Mouse (Mus musculus) adrenal gland, adult (tissue): Measurements from ENCODE around the gene Scyl2.

Experiments used
- DNase-seq, 2 experiments: peaks; one replicate each; pipeline ENCODE4 v3.0.0; 2022 to 2023; ENCODE audit warnings: low spot score in 1 of 2; ENCODE audit not compliant: inconsistent age in 2 of 2

Gene Scyl2

GRCm38 (mm10) chr10:89686139-89686808 lies at the start of gene Scyl2:
Scyl2 (minus strand) TSS chr10:89686285.
- DNase-seq = peak; percentile 96 to 99

- peak; percentile 93 to 98 for DNase-seq
Observed at GRCm38 (mm10) chr10:89732001-89732794, 46.1 kb upstream of the Scyl2 start, which contains the start of gene Actr6. Actr6 (minus strand) TSS chr10:89732295.

DNA sequence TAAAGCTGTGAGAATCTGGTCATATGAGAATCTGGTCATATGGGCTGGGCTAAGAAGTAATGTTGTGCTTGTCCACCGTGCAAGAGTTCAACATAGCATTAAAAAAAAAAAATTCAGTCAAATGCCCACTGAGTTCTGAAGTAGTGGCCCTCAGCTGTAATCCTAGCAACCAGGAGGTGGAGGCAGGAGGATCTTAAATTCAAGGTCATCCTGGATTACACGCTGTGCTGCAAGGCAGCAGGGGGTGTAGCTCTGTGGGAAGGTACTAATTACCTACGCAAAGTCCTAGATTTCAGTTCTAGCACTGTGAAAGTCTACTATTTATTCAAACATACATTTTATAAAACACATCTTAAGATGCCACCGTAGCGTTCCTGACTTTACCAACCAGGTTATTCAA lies 45.3 kb upstream of the Scyl2 start:
- DNase-seq = peak in 1 of 2 experiments; percentile 54

DNA sequence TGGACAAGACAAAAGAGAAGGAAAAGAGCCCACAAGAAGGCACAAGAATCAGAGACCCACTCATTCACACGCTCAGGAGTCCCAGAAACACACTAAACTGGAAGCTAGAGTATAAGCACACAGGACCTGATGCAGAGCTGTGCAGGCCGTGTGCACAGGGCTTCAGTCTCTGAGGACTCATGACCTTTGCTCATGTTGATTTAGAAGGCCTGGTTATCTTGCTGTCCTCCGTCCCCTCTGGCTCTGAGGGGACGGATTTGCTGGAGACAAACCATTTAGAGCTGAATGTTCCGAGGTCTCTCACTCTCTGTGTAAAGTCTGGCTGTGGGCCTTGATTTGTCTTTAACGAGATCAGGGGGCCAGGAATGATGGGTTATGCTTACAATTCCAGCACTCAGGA lies 44.3 kb upstream of the Scyl2 start:
- no peak for DNase-seq

- peak; percentile 37 to 83 for DNase-seq
Observed at GRCm38 (mm10) chr10:89722247-89723195, 36.4 kb upstream of the Scyl2 start.

GRCm38 (mm10) chr10:89720796-89721195 lies 34.7 kb upstream of the Scyl2 start:
- DNase-seq = peak; percentile 82 to 92

GRCm38 (mm10) chr10:89720252-89720651 lies 34.2 kb upstream of the Scyl2 start:
- peak in 1 of 2 experiments; percentile 54 for DNase-seq

DNA sequence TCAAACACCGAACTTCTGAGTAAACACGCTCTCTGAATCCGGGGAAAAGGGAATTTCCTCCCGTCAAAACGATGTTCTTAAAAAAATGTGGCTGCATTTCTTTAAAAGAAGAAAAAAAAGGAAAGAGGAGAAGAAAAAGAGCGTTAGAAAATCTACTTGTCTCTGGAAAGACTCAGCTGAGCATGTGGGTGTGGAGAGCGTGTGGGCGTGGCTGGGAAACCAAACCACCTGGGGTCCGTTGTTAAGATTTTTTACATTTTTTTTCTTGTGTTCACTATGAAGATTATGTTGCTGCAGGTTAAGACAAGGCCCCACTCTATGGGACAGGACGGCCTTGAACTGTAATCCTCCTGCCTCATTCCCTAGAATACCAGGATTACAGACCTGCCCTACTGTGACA lies 28.8 kb upstream of the Scyl2 start:
- no peak for DNase-seq

DNA sequence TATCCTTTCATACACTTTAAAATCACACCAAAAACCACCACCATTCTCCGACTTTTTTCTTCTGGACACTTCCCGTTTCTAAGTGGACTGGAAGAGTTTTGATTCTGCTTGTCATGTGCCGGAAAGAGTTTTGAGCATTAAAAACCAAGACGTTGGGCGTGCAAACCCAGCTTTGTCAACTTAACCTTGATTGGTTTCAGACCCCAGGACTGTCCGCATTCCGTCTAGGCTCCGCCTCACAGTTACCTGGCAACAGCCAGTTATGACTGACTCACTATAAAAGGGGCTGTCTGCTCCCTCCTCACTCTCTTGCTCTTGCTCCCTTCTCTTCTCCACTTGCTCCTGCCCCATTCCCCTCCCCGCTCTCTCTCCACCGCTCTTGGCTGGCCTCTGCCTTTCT lies 22.6 kb upstream of the Scyl2 start:
- peak; percentile 42 to 65 for DNase-seq

GRCm38 (mm10) chr10:89707397-89707796 lies 21.3 kb upstream of the Scyl2 start:
- DNase-seq = no peak

- no peak for DNase-seq
Observed at GRCm38 (mm10) chr10:89703042-89703441, 17.0 kb upstream of the Scyl2 start.

DNA sequence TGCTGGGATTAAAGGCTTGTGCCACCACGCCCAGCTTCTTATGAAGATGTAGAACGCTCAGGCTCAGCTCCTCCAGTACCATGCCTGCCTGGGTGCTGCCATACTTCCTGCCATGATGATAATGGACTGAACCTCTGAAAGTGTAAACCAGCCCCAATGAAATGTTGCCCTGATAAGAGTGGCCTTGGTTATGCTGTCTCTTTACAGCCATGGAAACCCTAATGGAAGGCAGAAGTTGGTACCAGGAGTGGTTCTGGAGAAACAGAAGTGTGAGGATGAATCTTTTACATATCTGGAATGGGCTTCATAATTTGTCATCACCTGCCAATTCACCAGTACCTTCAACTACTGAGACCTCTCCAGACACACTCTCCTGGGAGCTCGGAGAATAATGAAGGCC lies 11.9 kb upstream of the Scyl2 start:
- no peak for DNase-seq

DNA sequence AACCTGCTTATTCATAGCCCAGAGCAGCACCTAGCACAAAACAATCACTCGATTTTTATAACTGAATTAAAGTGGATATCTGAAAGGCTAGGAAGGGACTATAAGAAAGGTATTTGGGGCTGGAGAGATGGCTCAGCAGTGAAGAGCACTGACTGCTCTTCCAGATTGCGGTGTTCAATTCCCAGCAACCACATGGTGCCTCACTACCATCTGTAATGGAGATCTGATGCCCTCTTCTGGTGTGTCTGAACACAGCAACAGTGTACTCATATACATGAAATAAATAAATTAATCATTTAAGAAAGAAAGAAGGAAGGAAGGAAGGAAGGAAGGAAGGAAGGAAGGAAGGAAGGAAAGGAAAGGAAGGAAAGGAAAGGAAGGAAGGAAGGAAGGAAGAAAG lies 10.2 kb upstream of the Scyl2 start:
- peak in 1 of 2 experiments; percentile 48 for DNase-seq

- DNase-seq = no peak
Observed at GRCm38 (mm10) chr10:89695194-89695911, 9.3 kb upstream of the Scyl2 start.

- DNase-seq = no peak
Observed at GRCm38 (mm10) chr10:89690021-89690420, 3.9 kb upstream of the Scyl2 start.

GRCm38 (mm10) chr10:89687455-89687854 lies 1.4 kb upstream of the Scyl2 start:
- DNase-seq = no peak

- DNase-seq = no peak
Observed at GRCm38 (mm10) chr10:89685391-89686138, 520 bp downstream of the Scyl2 start.

GRCm38 (mm10) chr10:89682961-89683360 lies 3.1 kb downstream of the Scyl2 start:
- no peak for DNase-seq

DNA sequence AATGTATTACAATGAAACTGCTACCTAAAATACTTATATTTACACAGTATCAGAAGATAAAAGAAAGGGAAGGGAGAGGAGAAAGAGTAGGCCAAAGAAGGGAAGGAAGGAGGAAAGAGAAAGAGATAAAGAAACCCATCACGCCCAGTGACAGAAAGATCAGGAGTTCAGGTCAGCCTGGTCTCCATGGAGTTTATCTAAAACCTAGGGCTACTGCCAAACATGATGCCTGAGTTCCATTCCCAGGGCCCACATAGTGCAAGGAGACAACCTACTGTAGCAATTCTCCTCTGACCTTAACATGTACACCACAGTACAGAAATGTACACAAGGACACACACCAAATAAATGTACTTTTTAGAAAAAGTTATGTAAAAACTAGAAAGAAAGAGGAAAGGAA lies 3.9 kb downstream of the Scyl2 start:
- no peak for DNase-seq

- DNase-seq = no peak
Observed at GRCm38 (mm10) chr10:89681706-89682105, 4.4 kb downstream of the Scyl2 start.
